Mouse (Mus musculus) neural tube, embryonic 11.5 days (tissue): ENCODE measurements around the gene Gpx1. TPM values are rescaled to one million over a fixed set of nuclear protein-coding genes. Genes with fewer than 3 reads are reported as not detected.

ENCODE experiments used
- ATAC-seq: fragments of 200-750 bp; cut with Nextera tagmentation; 2 replicates; pipeline ENCODE4 v1.8.0; 2017; ENCODE audit warnings: moderate number of reproducible peaks, mild to moderate bottlenecking, moderate TSS enrichment, moderate library complexity; ENCODE audit not compliant: insufficient read depth, low FRiP score, low TSS enrichment
- DNase-seq: peaks from one replicate; pipeline ENCODE4 v3.0.0-alpha.2; 2015; ENCODE audit warnings: low spot score
- H3K27ac ChIP-seq: fragments of 300-500 bp; sonication (generic); 2 replicates; pipeline ENCODE4 v1.5.1; 2014; ENCODE audit warnings: low read depth, mild to moderate bottlenecking, low read length
- H3K27me3 ChIP-seq: fragments of 300-500 bp; sonication (generic); 2 replicates; pipeline ENCODE4 v1.6.1; 2014; ENCODE audit warnings: mild to moderate bottlenecking, low read length, mixed read lengths; ENCODE audit not compliant: control insufficient read depth, insufficient read depth
- H3K36me3 ChIP-seq: fragments of 300-500 bp; sonication (generic); 2 replicates; pipeline ENCODE4 v1.6.1; 2014; ENCODE audit warnings: mild to moderate bottlenecking, low read length, moderate library complexity, mixed read lengths; ENCODE audit not compliant: control insufficient read depth, insufficient read depth
- H3K4me1 ChIP-seq: fragments of 300-500 bp; sonication (generic); 2 replicates; pipeline ENCODE4 v1.6.1; 2014; ENCODE audit warnings: low read length, mixed read lengths; ENCODE audit not compliant: control insufficient read depth, insufficient read depth
- H3K4me2 ChIP-seq: fragments of 300-500 bp; sonication (generic); 2 replicates; pipeline ENCODE4 v1.6.1; 2014; ENCODE audit warnings: low read depth, mild to moderate bottlenecking, moderate library complexity
- H3K4me3 ChIP-seq: fragments of 300-500 bp; sonication (generic); 2 replicates; pipeline ENCODE4 v1.5.1; 2014; ENCODE audit warnings: low read depth, low read length
- H3K9ac ChIP-seq: fragments of 300-500 bp; sonication (generic); 2 replicates; pipeline ENCODE4 v1.6.1; 2014; ENCODE audit warnings: mild to moderate bottlenecking, low read length
- H3K9me3 ChIP-seq: fragments of 300-500 bp; sonication (generic); 2 replicates; pipeline ENCODE4 v1.6.1; 2016; ENCODE audit warnings: low read length; ENCODE audit not compliant: control insufficient read depth
- WGBS: fragments of 180-500 bp; shearing (Covaris S2); extraction: QIAGEN DNeasy Blood & Tissue Kit; methylation state at CpG from one replicate; pipeline ENCODE4 v1.1.7; 2014; 5-methylcytosine and 5-hydroxymethylcytosine counted together
- polyA plus RNA-seq: library from polyadenylated mRNA; unstranded; fragments of >200 nt; fragmentation: Nextera tagmentation; extraction: Ambion mirVana; gene quantifications from 2 replicates; pipeline ENCODE4 v1.2.1, GENCODE M21; 2014

Gpx1 gene
- polyA plus RNA-seq, 1 experiment from 2014 or later = 700 TPM

- DNase-seq = no peak
- no peak for ATAC-seq
- Histone ChIP-seq H3K4me1 (peaks cover 9% of the 10 kb centered on the region), H3K27ac (no peak overlapping the region), H3K9ac (no peak overlapping the region), H3K9me3 (no peaks in the 10 kb centered on the region), H3K27me3 (no peaks in the 10 kb centered on the region), H3K36me3 (no peaks in the 10 kb centered on the region), H3K4me2 (no peak overlapping the region), H3K4me3 (no peak overlapping the region)
- WGBS = 55% methylated on average over 5 of the region's 5 CpGs
Measured at GRCm38 (mm10) chr9:108342301-108342831, 3.7 kb downstream of the Gpx1 start.

DNA sequence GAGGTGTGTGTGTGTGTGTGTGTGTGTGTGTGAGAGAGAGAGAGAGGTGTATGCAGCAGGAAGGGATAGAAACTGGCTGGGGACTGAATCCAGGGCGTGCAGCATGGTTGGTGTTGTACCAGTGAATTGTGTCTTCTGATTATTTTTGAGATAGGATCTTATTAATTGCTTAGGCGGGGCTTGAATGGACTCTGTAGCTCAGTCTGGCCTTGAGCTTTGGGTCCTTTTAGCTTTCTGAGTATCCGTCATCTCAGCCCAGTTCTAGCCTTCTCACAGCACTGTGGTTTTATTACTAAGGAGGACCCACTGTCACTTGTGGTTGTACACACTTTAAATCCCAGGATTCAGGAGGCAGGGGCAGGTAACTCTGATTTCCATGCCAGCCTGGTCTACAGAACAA is 4.6 kb downstream of the Gpx1 start:
- Histone ChIP-seq H3K9me3 (no peaks in the 10 kb centered on the region), H3K4me1 (peaks cover 9% of the 10 kb centered on the region), H3K27me3 (no peaks in the 10 kb centered on the region), H3K27ac (no peak overlapping the region), H3K4me2 (no peak overlapping the region), H3K9ac (no peak overlapping the region), H3K36me3 (no peaks in the 10 kb centered on the region), H3K4me3 (no peak overlapping the region)
- 83% methylated on average over 3 of the region's 3 CpGs for whole genome bisulfite sequencing
- DNase-seq (no peak), ATAC-seq (no peak)

DNA sequence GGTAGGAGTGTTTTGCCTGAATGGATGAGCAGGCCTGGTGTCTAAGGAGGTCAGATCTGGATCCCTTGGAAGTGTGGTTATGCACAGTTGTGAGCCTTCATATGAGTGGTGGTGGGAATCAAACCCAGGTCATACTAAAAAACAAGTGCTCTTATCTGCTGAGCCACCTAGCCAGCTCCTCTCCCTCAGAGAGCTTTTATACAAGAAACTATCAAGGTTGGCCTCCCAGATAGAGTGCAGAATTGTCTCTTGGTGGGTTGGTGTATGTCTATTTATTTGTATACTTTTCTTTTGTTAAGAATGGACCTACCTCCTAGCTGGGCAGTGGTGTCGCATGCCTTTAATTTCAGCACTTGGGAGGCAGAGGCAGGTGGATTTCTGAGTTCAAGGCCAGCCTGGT is 5.1 kb downstream of the Gpx1 start:
- no peak overlapping the region for H3K9ac ChIP-seq
- H3K4me1 ChIP-seq = peaks cover 11% of the 10 kb centered on the region
- ATAC-seq = no peak
- H3K9me3 ChIP-seq = no peaks in the 10 kb centered on the region
- no peak for DNase-seq
- H3K36me3 ChIP-seq = no peaks in the 10 kb centered on the region
- H3K4me3 ChIP-seq = no peak overlapping the region
- H3K4me2 ChIP-seq = no peak overlapping the region
- H3K27me3 ChIP-seq = no peaks in the 10 kb centered on the region
- WGBS = 97% methylated on average over 1 of the region's 1 CpGs
- no peak overlapping the region for H3K27ac ChIP-seq

- Histone ChIP-seq H3K27ac (no peak overlapping the region), H3K27me3 (no peaks in the 10 kb centered on the region), H3K4me2 (no peak overlapping the region), H3K9me3 (no peaks in the 10 kb centered on the region), H3K36me3 (no peaks in the 10 kb centered on the region), H3K4me3 (no peak overlapping the region), H3K4me1 (peaks cover 11% of the 10 kb centered on the region), H3K9ac (no peak overlapping the region)
- WGBS = 83% methylated on average over 4 of the region's 4 CpGs
- DNase-seq (no peak), ATAC-seq (no peak)
Measured at GRCm38 (mm10) chr9:108344471-108344870, 5.8 kb downstream of the Gpx1 start.

DNA sequence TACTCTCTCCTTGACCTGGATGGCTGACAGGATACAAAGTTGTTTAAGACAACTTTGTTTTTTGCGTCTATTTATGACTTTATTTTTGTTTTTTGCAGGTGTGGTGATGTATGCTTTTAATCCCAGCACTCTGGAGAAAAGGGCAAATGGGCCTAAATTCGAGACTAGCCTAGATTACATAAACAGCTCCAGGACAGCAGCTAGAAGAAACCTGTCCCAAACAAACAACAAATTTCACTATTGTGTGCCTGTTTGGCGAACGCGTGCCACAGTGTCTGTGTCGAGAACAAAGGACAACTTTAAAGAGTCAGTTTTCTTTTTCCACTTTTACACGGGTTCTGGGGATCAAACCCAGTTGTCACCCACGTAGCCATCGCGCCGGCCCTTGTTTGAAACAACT is 8.3 kb downstream of the Gpx1 start:
- ATAC-seq (no peak), DNase-seq (no peak)
- peak overlapping the region; percentile 62 for H3K4me3 ChIP-seq
- H3K4me1 ChIP-seq = peaks cover 2% of the 10 kb centered on the region; the same call in 1 of the 2 replicates
- no peaks in the 10 kb centered on the region for H3K9me3 ChIP-seq
- peak overlapping the region; percentile 75 for H3K4me2 ChIP-seq
- H3K36me3 ChIP-seq = peaks cover 12% of the 10 kb centered on the region
- peak overlapping the region; percentile 87 for H3K9ac ChIP-seq
- H3K27ac ChIP-seq = peak overlapping the region; percentile 95
- no peaks in the 10 kb centered on the region for H3K27me3 ChIP-seq
- WGBS = 8% methylated on average over 11 of the region's 11 CpGs

DNA sequence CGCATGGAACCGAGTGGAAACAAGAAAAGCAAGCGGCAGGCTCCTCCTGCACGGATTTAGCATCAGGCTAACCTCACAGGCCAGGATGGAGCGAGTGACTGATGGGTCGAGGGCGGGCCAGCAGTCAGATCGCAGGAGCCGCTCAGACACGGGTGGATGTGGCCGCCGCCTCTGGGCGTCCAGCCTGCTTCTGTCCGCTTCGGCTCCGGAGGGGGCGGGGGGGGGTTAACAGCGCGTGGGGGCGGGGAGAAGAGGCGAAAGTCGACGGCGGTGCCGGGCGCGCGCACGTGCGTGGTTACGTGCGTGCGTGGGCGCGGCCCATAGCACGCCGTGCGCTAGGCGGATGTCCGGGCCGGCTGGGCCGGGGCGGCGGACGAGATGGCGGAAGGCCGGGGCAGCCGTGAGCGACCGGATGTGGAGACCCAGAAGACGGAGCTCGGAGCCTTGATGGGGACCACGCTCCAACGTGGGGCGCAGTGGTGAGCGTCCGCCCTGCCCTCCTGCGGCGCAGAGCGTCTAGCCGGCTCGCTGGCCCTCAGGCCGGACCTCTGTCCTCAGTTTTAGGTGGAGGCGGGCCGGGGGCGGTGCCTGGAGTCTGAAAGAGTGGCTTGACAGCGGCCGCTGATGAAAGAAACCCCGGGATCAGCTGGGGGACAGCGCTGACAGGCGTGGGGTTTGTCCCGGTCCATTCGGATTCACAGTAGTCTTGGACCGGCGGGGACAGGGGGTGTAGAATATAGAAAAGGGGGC is 9.0 kb downstream of the Gpx1 start, which contains the start of gene Usp4:
Gene Usp4 (plus strand): TSS at position 314 of the 750 bp plus-strand sequence.
- under 1% methylated on average over 71 of the region's 75 CpGs for WGBS
- H3K4me3 ChIP-seq = peak within 1 kb of the TSS; percentile 62
- H3K9me3 ChIP-seq = no peaks in the 10 kb centered on the region
- no peaks in the 10 kb centered on the region for H3K27me3 ChIP-seq
- H3K27ac ChIP-seq = peak within 1 kb of the TSS; percentile 95
- H3K9ac ChIP-seq = peak within 1 kb of the TSS; percentile 87
- ATAC-seq (peak; percentile 94), DNase-seq (peak; percentile 95)
- peak within 1 kb of the TSS; percentile 75 for H3K4me2 ChIP-seq
- peaks cover 2% of the 10 kb centered on the region; the same call in 1 of the 2 replicates for H3K4me1 ChIP-seq
- peaks cover 15% of the 10 kb centered on the region for H3K36me3 ChIP-seq

DNA sequence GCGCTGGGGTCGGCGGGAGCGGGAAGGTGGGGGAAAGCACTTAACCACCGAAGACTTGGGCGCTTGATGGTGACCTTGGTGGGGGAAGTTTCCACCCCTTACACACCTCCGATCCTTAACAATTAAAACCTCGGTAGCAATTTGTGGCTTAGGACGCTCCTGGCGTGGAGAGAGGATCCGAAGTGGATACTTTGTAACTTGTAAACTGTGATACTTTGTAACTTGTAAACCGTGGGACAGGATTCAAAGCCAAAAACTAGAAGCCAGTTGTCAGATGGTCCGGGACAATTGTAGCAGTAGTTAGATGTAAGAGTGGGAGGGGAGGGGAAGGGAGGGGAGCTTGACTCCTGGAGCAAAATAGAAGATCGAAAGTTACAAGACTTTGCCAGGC is 9.6 kb downstream of the Gpx1 start:
- Histone ChIP-seq H3K27ac (peak overlapping the region; percentile 95), H3K4me3 (peak overlapping the region; percentile 62), H3K4me2 (peak overlapping the region; percentile 75), H3K9ac (peak overlapping the region; percentile 87), H3K27me3 (no peaks in the 10 kb centered on the region), H3K36me3 (peaks cover 15% of the 10 kb centered on the region), H3K4me1 (peaks cover 2% of the 10 kb centered on the region; the same call in 1 of the 2 replicates), H3K9me3 (no peaks in the 10 kb centered on the region)
- ATAC-seq = no peak
- no peak for DNase-seq
- 8% methylated on average over 14 of the region's 14 CpGs for WGBS

DNA sequence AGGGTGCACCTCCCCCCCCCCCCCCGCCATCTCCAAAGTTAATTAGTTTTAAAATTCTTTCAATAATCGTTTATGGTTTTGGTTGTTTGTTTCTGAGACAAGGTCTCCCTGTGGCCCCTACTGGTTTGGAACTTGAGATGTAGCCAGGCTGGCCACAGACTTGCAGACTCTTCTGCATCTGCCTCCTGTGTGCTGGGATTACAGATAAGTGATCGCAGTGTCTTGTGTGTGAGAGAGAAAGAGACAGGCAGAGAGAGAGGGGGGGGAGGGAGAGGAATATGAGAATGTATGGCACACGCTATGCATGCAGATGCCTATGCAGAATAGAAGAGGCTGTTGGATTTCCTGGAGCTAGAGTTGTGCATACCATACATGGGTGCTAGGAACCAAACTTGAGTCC is 11.0 kb downstream of the Gpx1 start:
- Histone ChIP-seq H3K4me3 (no peak overlapping the region), H3K4me2 (no peak overlapping the region), H3K9me3 (no peaks in the 10 kb centered on the region), H3K27ac (no peak overlapping the region), H3K4me1 (peaks cover 2% of the 10 kb centered on the region; the same call in 1 of the 2 replicates), H3K9ac (no peak overlapping the region), H3K27me3 (no peaks in the 10 kb centered on the region), H3K36me3 (peaks cover 18% of the 10 kb centered on the region)
- no peak for DNase-seq
- WGBS = 89% methylated on average over 3 of the region's 4 CpGs
- no peak for ATAC-seq

GRCm38 (mm10) chr9:108378234-108378633 is 39.5 kb downstream of the Gpx1 start:
- peaks cover 26% of the 10 kb centered on the region for H3K36me3 ChIP-seq
- no peak for ATAC-seq
- 95% methylated on average over 9 of the region's 9 CpGs for WGBS

More at GRCm38 (mm10) chr9:108378234-108378633, 39.5 kb downstream of the Gpx1 start:
- Histone ChIP-seq H3K4me3 (no peak overlapping the region), H3K4me2 (no peak overlapping the region), H3K9ac (no peak overlapping the region), H3K9me3 (no peaks in the 10 kb centered on the region), H3K27me3 (no peaks in the 10 kb centered on the region), H3K4me1 (no peaks in the 10 kb centered on the region), H3K27ac (no peak overlapping the region)
- no peak for DNase-seq
